Mouse (Mus musculus): ENCODE measurements around the gene Cfap52. TPM values are rescaled to one million over a fixed set of nuclear protein-coding genes. Genes with fewer than 3 reads are reported as not detected.

Gene Cfap52
- polyA plus RNA-seq, 1 experiment from 2014 or later, result 5.4 TPM

Other genes starting within 250 kb of the Cfap52 start
- gene Glp2r, start 194.5 kb downstream of the Cfap52 start, polyA plus RNA-seq (2016; fragmentation: Nextera tagmentation; extraction: Ambion mirVana), result not detected in 2 replicates
- not detected in 2 replicates for gene Gsg1l2, start 191.0 kb downstream of the Cfap52 start, polyA plus RNA-seq (2016; fragmentation: Nextera tagmentation; extraction: Ambion mirVana)
- not detected in 2 replicates for gene Dhrs7c, start 167.5 kb downstream of the Cfap52 start, polyA plus RNA-seq (2016; fragmentation: Nextera tagmentation; extraction: Ambion mirVana)
- gene Usp43, start 43.5 kb downstream of the Cfap52 start, polyA plus RNA-seq (2016; fragmentation: Nextera tagmentation; extraction: Ambion mirVana), result 0.77 and 1.2 TPM in 2 replicates
- 50.7 and 57.5 TPM in 2 replicates for gene Stx8, start 542 bp upstream of the Cfap52 start, polyA plus RNA-seq (2016; fragmentation: Nextera tagmentation; extraction: Ambion mirVana)